Mouse (Mus musculus): Measurements from ENCODE around the gene Kalrn.

DNA sequence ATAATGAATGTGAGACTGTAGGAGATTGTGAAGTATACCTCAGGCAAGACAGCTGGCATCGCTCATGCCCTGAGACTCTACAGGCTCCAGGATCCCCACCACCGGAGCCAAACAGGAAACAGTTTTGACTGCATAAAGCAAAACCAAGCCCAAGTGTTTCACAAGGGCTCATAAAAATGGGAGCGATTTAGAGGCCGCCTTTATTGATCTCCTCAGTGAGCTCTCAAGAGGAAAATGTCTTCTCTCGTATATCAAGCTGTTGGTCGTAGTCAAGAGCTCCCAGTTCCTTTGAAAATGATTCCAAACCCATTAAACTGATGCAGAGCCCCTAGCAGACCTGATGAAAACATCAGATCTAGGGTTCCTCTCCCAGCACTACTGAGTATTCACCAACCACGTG lies 127.7 kb downstream of the Kalrn start:
- TF ChIP-seq CTCF (conservative IDR thresholded peaks at IDR 0.05; ENCODE audit: low read length) (no peak), NANOG (IDR thresholded peaks at IDR 0.05; ENCODE audit: borderline replicate concordance, low read length) (no peak), POU5F1 (IDR thresholded peaks at IDR 0.05; ENCODE audit: borderline replicate concordance, low read length) (no peak)

Data from E14TG2a.4 (cell line).